Mouse (Mus musculus): Measurements from ENCODE around the gene Kctd6. TPM values are rescaled to one million over a fixed set of nuclear protein-coding genes. Genes with fewer than 3 reads are reported as not detected.
"Not testable (repeated sequence)": the region's sequence is repeated elsewhere in the genome, so short reads cannot be mapped to it uniquely, and the experiment has no call there.

Gene Kctd6
- polyA plus RNA-seq, 1 experiment from 2014 or later: 2.2 TPM

DNA sequence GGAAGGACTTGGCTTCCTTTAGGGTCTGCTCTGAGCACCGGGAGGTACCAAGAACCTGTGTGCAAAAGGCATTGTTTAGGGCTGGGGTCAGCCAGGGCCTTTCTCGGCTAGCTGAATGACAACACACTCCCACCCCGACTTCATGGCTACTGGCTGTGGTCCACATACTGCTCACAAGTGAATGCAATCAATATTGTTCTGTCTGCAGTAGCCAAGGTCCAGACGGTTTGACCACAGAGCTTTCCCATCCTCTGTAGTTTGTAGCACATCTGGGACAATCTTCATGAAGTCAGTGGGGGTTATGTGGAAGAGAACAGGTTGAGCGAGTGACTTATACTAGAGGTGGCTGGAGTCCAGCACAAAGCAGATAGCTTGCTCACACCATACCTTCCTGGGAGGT is 42.9 kb downstream of the Kctd6 start:
- no peaks in the 10 kb centered on the region for H3K4me1 ChIP-seq (ENCODE audit: control insufficient read depth, insufficient read depth, low read length)
- H3K36me3 ChIP-seq (ENCODE audit: control insufficient read depth, insufficient read depth, low read length): no peaks in the 10 kb centered on the region
- no peaks in the 10 kb centered on the region for H3K9me3 ChIP-seq (ENCODE audit: control insufficient read depth, low read length)
- H3K4me3 ChIP-seq (ENCODE audit: low read length): no peak overlapping the region
- no peak overlapping the region for H3K4me2 ChIP-seq (ENCODE audit: low read depth, low read length)
- WGBS: 62% methylated on average over 5 of the region's 5 CpGs
- no peak overlapping the region for H3K27ac ChIP-seq (ENCODE audit: low read length)
- H3K9ac ChIP-seq (ENCODE audit: low read depth, low read length): no peak overlapping the region
- no peaks in the 10 kb centered on the region for H3K27me3 ChIP-seq (replicated peaks; ENCODE audit: control insufficient read depth, insufficient read depth, low read length)
- no peak for ATAC-seq

DNA sequence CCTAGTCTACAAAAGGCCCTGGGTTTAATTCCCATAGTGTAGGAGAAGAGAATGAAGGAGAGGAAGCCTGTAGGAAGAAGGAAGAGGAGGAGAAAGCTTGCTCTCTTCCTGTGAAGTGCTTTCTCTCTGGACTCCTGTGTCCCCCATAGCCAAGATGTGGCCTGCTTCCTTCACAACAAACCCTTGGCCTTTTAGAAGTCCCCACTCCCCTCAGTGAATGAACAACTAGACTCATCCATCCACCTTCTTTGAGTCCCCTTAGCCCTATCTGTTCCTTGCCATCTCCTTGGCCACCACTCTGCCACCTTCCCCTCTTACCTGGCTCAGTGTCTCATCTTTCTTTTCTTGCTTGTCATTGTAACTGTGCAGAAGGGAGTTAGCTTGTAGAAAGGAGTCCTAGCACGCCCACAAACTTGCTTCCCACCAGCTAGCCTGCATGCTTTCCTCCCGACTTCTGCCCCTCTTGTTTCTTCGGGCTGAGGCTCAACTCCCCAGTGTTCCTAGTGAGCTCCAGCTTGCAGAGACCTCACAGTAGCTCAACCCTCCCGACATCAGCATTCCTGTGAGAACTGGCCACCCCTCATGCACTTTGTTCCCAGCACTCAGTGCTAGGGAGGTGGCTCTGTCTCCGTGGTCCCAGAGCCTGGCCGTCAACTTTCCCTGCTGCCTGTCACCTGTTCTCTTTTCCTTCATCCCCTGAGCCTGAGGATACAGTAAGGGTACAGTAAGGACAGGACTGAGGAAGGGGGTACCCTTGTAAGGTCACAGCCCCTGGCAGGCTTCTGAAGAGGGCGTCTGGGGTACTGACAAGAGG is 43.8 kb downstream of the Kctd6 start:
- Histone ChIP-seq H3K9me3 (ENCODE audit: control insufficient read depth, low read length) (no peaks in the 10 kb centered on the region), H3K36me3 (ENCODE audit: control insufficient read depth, insufficient read depth, low read length) (no peaks in the 10 kb centered on the region), H3K9ac (ENCODE audit: low read depth, low read length) (no peak overlapping the region), H3K4me1 (ENCODE audit: control insufficient read depth, insufficient read depth, low read length) (no peaks in the 10 kb centered on the region), H3K27me3 (replicated peaks; ENCODE audit: control insufficient read depth, insufficient read depth, low read length) (no peaks in the 10 kb centered on the region), H3K4me3 (ENCODE audit: low read length) (no peak overlapping the region), H3K27ac (ENCODE audit: low read length) (no peak overlapping the region), H3K4me2 (ENCODE audit: low read depth, low read length) (no peak overlapping the region)
- 46% methylated on average over 7 of the region's 7 CpGs for WGBS
- ATAC-seq: peak; percentile 60

DNA sequence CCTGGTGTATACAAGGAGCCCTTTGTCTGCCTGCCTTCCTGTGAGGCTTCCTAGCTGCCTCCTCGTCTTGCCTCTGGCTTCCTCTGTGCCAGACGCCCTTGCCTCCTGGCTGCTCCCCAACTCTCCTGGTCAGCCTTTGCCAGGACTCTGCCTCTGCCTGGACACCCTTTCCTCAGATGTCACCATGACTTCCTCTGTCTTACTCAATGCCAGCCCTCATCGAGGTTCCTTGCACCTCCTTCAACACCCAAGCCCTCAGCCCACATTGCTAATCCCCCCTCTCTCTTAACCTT is 44.3 kb downstream of the Kctd6 start:
- H3K27me3 ChIP-seq (replicated peaks; ENCODE audit: control insufficient read depth, insufficient read depth, low read length): no peaks in the 10 kb centered on the region

DNA sequence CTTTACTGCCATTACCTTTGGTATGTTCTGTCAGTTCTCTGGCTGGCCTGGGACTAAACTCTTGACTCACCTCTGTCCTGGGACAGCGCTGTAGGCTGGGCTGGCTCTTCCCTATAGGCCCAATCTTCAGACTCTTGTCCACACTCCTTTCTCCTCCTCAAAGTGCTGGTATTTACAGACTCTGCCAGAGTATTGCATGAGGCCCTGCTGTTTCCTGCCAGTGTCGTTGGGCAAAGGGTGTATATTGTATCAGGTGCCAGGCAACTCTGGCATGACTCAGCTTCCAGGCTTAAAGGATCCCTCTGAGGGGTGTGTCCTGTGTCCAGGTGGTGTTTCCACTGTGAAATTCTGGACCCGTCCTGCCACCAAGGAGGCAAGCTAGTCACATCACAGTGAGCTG is 44.8 kb downstream of the Kctd6 start:
- no peaks in the 10 kb centered on the region for H3K4me1 ChIP-seq (ENCODE audit: control insufficient read depth, insufficient read depth, low read length)
- H3K4me3 ChIP-seq (ENCODE audit: low read length): no peak overlapping the region
- H3K4me2 ChIP-seq (ENCODE audit: low read depth, low read length): no peak overlapping the region
- H3K27me3 ChIP-seq (replicated peaks; ENCODE audit: control insufficient read depth, insufficient read depth, low read length): no peaks in the 10 kb centered on the region
- no peak overlapping the region for H3K9ac ChIP-seq (ENCODE audit: low read depth, low read length)
- 67% methylated on average over 3 of the region's 3 CpGs for WGBS
- ATAC-seq: peak; percentile 57
- no peak overlapping the region for H3K27ac ChIP-seq (ENCODE audit: low read length)
- no peaks in the 10 kb centered on the region for H3K9me3 ChIP-seq (ENCODE audit: control insufficient read depth, low read length)
- H3K36me3 ChIP-seq (ENCODE audit: control insufficient read depth, insufficient read depth, low read length): no peaks in the 10 kb centered on the region

More for the DNA sequence above, 44.3 kb downstream of the Kctd6 start:
- 52% methylated on average over 3 of the region's 3 CpGs for WGBS
- no peak overlapping the region for H3K9ac ChIP-seq (ENCODE audit: low read depth, low read length)
- H3K27ac ChIP-seq (ENCODE audit: low read length): no peak overlapping the region
- no peak overlapping the region for H3K4me2 ChIP-seq (ENCODE audit: low read depth, low read length)
- H3K4me1 ChIP-seq (ENCODE audit: control insufficient read depth, insufficient read depth, low read length): no peaks in the 10 kb centered on the region
- no peaks in the 10 kb centered on the region for H3K9me3 ChIP-seq (ENCODE audit: control insufficient read depth, low read length)
- no peaks in the 10 kb centered on the region for H3K36me3 ChIP-seq (ENCODE audit: control insufficient read depth, insufficient read depth, low read length)
- no peak overlapping the region for H3K4me3 ChIP-seq (ENCODE audit: low read length)
- no peak; the same call in 1 of the 2 replicates for ATAC-seq

DNA sequence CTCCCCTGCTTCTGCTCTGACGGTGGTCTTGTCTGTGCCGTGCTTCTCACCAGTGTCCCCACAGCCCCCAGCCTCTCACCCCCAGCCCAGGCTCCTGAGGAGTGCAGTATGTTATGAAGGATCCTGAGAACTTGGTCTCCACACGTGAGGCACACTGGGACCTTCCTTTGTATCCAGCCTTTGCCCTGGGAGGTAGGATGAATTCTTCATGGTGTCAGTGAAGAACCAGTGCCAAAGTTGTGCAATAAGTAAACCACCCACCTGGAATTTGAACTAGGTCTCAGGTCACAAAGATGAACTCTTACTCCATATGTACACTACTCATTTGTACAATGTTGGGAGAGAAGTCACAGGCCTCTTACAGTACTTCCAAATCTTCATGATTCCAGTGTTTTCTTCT is 45.2 kb downstream of the Kctd6 start, which contains the start of gene Acox2:
Acox2 (minus strand) TSS at position 188 of the 400 bp plus-strand sequence.
- H3K9ac ChIP-seq (ENCODE audit: low read depth, low read length): no peak within 1 kb of the TSS
- no peaks in the 10 kb centered on the region for H3K4me1 ChIP-seq (ENCODE audit: control insufficient read depth, insufficient read depth, low read length)
- 74% methylated on average over 3 of the region's 3 CpGs for WGBS
- no peaks in the 10 kb centered on the region for H3K27me3 ChIP-seq (replicated peaks; ENCODE audit: control insufficient read depth, insufficient read depth, low read length)
- no peaks in the 10 kb centered on the region for H3K36me3 ChIP-seq (ENCODE audit: control insufficient read depth, insufficient read depth, low read length)
- H3K9me3 ChIP-seq (ENCODE audit: control insufficient read depth, low read length): no peaks in the 10 kb centered on the region
- no peak within 1 kb of the TSS for H3K4me2 ChIP-seq (ENCODE audit: low read depth, low read length)
- H3K4me3 ChIP-seq (ENCODE audit: low read length): no peak within 1 kb of the TSS
- ATAC-seq: peak; percentile 50
- no peak within 1 kb of the TSS for H3K27ac ChIP-seq (ENCODE audit: low read length)

DNA sequence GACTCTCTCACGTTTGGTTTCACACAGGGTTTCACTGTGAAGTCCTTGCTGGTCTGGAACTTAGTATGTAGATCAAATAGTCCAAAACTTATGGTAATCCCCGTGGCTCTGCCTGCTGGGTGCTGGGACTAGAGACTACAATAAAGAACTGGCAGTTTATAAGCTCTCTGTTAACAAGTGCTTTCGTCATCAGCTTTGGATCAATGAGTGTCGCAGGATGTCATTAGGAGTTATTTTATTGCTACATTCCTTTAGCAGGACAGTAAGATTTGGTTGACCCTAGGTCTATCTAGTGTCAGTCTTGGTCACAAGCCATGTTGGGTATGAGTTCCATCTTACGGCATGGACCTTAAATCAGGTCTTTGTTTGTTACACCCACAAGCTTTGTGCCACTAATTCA is 46.3 kb downstream of the Kctd6 start:
- no peaks in the 10 kb centered on the region for H3K27me3 ChIP-seq (replicated peaks; ENCODE audit: control insufficient read depth, insufficient read depth, low read length)
- H3K4me1 ChIP-seq (ENCODE audit: control insufficient read depth, insufficient read depth, low read length): no peaks in the 10 kb centered on the region
- no peak overlapping the region for H3K27ac ChIP-seq (ENCODE audit: low read length)
- whole genome bisulfite sequencing: 71% methylated on average over 5 of the region's 5 CpGs
- H3K4me2 ChIP-seq (ENCODE audit: low read depth, low read length): no peak overlapping the region
- no peaks in the 10 kb centered on the region for H3K9me3 ChIP-seq (ENCODE audit: control insufficient read depth, low read length)
- ATAC-seq: no peak
- H3K4me3 ChIP-seq (ENCODE audit: low read length): no peak overlapping the region
- H3K9ac ChIP-seq (ENCODE audit: low read depth, low read length): no peak overlapping the region
- no peaks in the 10 kb centered on the region for H3K36me3 ChIP-seq (ENCODE audit: control insufficient read depth, insufficient read depth, low read length)

DNA sequence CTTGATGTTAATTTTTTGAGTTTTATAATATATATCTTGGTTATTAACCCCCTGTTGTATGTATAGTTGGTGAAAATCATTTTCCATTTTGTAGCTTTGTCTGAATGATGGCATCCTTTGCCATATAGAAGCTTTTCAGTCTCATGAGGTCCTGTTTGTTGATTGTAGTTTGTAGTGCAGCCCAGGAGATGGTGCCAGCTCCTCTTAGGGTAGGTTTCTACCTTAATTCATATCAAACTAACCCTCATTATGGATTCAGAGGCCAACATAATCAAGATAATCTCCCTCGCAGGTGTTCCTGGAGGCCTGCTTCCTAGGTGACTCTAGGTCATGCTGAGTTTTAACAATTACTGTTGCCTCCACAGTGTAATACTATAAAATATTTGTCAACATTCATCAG is 48.3 kb downstream of the Kctd6 start:
- Histone ChIP-seq H3K9ac (ENCODE audit: low read depth, low read length) (no peak overlapping the region), H3K9me3 (ENCODE audit: control insufficient read depth, low read length) (no peaks in the 10 kb centered on the region), H3K4me2 (ENCODE audit: low read depth, low read length) (no peak overlapping the region), H3K4me1 (ENCODE audit: control insufficient read depth, insufficient read depth, low read length) (no peaks in the 10 kb centered on the region), H3K27me3 (replicated peaks; ENCODE audit: control insufficient read depth, insufficient read depth, low read length) (no peaks in the 10 kb centered on the region), H3K27ac (ENCODE audit: low read length) (no peak overlapping the region), H3K4me3 (ENCODE audit: low read length) (no peak overlapping the region), H3K36me3 (ENCODE audit: control insufficient read depth, insufficient read depth, low read length) (no peaks in the 10 kb centered on the region)
- no peak for ATAC-seq
- WGBS: 64% methylated on average over 1 of the region's 1 CpGs

DNA sequence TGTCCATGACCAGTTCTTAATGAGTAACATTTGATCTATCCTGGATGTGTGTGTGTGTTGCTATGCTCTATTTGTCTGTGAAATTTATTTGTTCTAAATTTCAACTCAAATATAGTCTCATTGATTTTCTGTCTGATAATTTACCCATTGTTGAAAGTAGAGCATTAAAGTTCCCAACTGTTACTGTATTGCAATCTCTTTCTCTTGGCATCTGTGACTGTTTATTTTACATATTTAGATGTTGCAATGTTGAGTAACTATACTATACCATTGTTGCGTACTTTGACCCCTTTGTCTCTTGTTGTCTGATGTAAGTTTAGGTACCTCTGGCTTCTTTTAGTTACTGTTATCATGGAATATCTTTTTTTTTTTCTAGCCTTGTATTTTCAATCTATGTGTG is 50.4 kb downstream of the Kctd6 start:
- no peaks in the 10 kb centered on the region for H3K27me3 ChIP-seq (replicated peaks; ENCODE audit: control insufficient read depth, insufficient read depth, low read length)
- no peaks in the 10 kb centered on the region for H3K9me3 ChIP-seq (ENCODE audit: control insufficient read depth, low read length)
- no peak overlapping the region for H3K4me2 ChIP-seq (ENCODE audit: low read depth, low read length)
- no peak overlapping the region for H3K27ac ChIP-seq (ENCODE audit: low read length)
- H3K36me3 ChIP-seq (ENCODE audit: control insufficient read depth, insufficient read depth, low read length): no peaks in the 10 kb centered on the region
- no peaks in the 10 kb centered on the region for H3K4me1 ChIP-seq (ENCODE audit: control insufficient read depth, insufficient read depth, low read length)
- no peak overlapping the region for H3K4me3 ChIP-seq (ENCODE audit: low read length)
- WGBS: 92% methylated on average over 1 of the region's 1 CpGs
- H3K9ac ChIP-seq (ENCODE audit: low read depth, low read length): no peak overlapping the region
- ATAC-seq: no peak

DNA sequence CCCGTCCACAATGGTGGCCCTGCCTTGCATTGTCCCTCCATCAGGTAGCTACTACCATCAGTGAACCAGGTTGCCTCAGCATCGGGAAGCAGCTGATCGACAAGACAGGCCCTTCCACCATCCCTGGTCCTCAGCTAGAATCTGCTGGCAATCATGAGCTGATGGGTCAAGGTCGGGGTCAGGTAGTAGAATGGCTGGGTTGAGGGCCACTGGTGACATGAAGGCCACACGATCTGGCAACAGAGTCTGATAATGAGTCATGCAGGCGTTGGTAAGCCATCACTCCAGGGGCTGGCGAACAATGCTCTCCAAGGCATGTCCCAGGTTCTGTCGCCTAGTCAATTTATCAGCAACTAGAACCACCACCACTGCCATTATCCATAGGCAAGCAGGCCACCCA is 57.3 kb downstream of the Kctd6 start:
- not testable (repeated sequence) for H3K9me3 ChIP-seq (ENCODE audit: control insufficient read depth, low read length); H3K36me3 ChIP-seq (ENCODE audit: control insufficient read depth, insufficient read depth, low read length); H3K4me3 ChIP-seq (ENCODE audit: low read length); H3K4me1 ChIP-seq (ENCODE audit: control insufficient read depth, insufficient read depth, low read length); H3K9ac ChIP-seq (ENCODE audit: low read depth, low read length); ATAC-seq; H3K27me3 ChIP-seq (replicated peaks; ENCODE audit: control insufficient read depth, insufficient read depth, low read length); H3K4me2 ChIP-seq (ENCODE audit: low read depth, low read length); H3K27ac ChIP-seq (ENCODE audit: low read length)
- WGBS: 84% methylated on average over 8 of the region's 8 CpGs
